Mouse (Mus musculus) bone marrow macrophage, adult 2 months (primary cell): ENCODE measurements around the gene Car14.

Source experiments
- CTCF ChIP-seq: IDR thresholded peaks from 2 replicates; pipeline ENCODE4 v1.5.1; 2012; ENCODE audit warnings: low read depth, mild to moderate bottlenecking, low read length, moderate library complexity
- POLR2A ChIP-seq: IDR thresholded peaks from 2 replicates; pipeline ENCODE4 v1.6.1; 2012; ENCODE audit warnings: mild to moderate bottlenecking, low read depth, low read length, borderline replicate concordance

- no peak for TF ChIP-seq POLR2A
- TF ChIP-seq CTCF, result no peak
Observed at GRCm38 (mm10) chr3:95884400-95884799, 20.1 kb downstream of the Car14 start.
